Mouse (Mus musculus) liver, embryonic 14.5 days (tissue): ENCODE measurements around the gene Arhgap10. TPM values are rescaled to one million over a fixed set of nuclear protein-coding genes. Genes with fewer than 3 reads are reported as not detected.
A peak's percentile ranks its signal among the peaks of the same experiment; 100 is the strongest.

ENCODE experiments used
- ATAC-seq: fragments of 200-750 bp; cut with Nextera tagmentation; 2 replicates; pipeline ENCODE4 v1.8.0; 2017; ENCODE audit warnings: moderate number of reproducible peaks, mild to moderate bottlenecking, moderate library complexity; ENCODE audit not compliant: insufficient read depth
- DNase-seq, 3 experiments: peaks; one replicate each; pipeline ENCODE4 v3.0.0-alpha.2; 2012 to 2013; ENCODE audit warnings: low read depth in 3 of 3, low spot score in 3 of 3
- H3K27ac ChIP-seq: fragments of 300-500 bp; sonication (generic); 2 replicates; pipeline ENCODE4 v1.5.1; 2014; ENCODE audit warnings: moderate library complexity, mild to moderate bottlenecking, control low read depth, inconsistent platforms
- H3K27me3 ChIP-seq: fragments of 300-500 bp; sonication (generic); 2 replicates; pipeline ENCODE4 v1.6.1; 2014; ENCODE audit warnings: mild to moderate bottlenecking, low read length, moderate library complexity; ENCODE audit not compliant: control insufficient read depth, insufficient read depth
- H3K36me3 ChIP-seq: fragments of 300-500 bp; sonication (generic); replicated peaks from 2 replicates; pipeline ENCODE4 v1.6.1; 2014; ENCODE audit warnings: low read depth; ENCODE audit not compliant: control insufficient read depth, insufficient read depth
- H3K4me1 ChIP-seq, 2 experiments: fragments of 200-500 bp in 1 of 2; fragments of 300-500 bp in 1 of 2; sonication (generic) in 1 of 2; replicated peaks; 2 replicates each; pipeline ENCODE4 v1.6.1; 2012 to 2014; ENCODE audit warnings: antibody characterized with exemption in 1 of 2, inconsistent platforms in 1 of 2, low read length in 1 of 2; ENCODE audit not compliant: control insufficient read depth in 2 of 2, insufficient read depth in 2 of 2
- H3K4me2 ChIP-seq: fragments of 300-500 bp; sonication (generic); 2 replicates; pipeline ENCODE4 v1.6.1; 2014; ENCODE audit warnings: low read depth, mild to moderate bottlenecking, control low read depth, moderate library complexity
- H3K4me3 ChIP-seq, 2 experiments: fragments of 200-500 bp in 1 of 2; fragments of 300-500 bp in 1 of 2; sonication (generic) in 1 of 2; 2 replicates each; pipeline ENCODE4 v1.5.1; 2012 to 2014; ENCODE audit warnings: low read depth in 2 of 2, low read length in 2 of 2, mild to moderate bottlenecking in 2 of 2, control low read depth in 1 of 2, inconsistent platforms in 1 of 2, moderate library complexity in 1 of 2; ENCODE audit not compliant: insufficient read depth in 1 of 2
- H3K9ac ChIP-seq: fragments of 300-500 bp; sonication (generic); replicated peaks from 2 replicates; pipeline ENCODE4 v1.6.1; 2014; ENCODE audit warnings: mild to moderate bottlenecking, control low read depth, moderate library complexity
- H3K9me3 ChIP-seq: fragments of 300-500 bp; sonication (generic); 2 replicates; pipeline ENCODE4 v1.6.1; 2016; ENCODE audit warnings: low read length, mixed read lengths; ENCODE audit not compliant: control insufficient read depth
- CTCF ChIP-seq: IDR thresholded peaks from 2 replicates; pipeline ENCODE4 v1.5.1; 2016; ENCODE audit warnings: antibody characterized with exemption, low read depth, control low read depth
- EP300 ChIP-seq: IDR thresholded peaks from 2 replicates; pipeline ENCODE4 v1.6.1; 2016; ENCODE audit warnings: antibody characterized with exemption, low read depth
- WGBS: fragments of 180-500 bp; shearing (Covaris S2); extraction: QIAGEN DNeasy Blood & Tissue Kit; methylation state at CpG from one replicate; pipeline ENCODE4 v1.1.7; 2014; ENCODE audit not compliant: insufficient replicate concordance; 5-methylcytosine and 5-hydroxymethylcytosine counted together
- polyA plus RNA-seq, 2 experiments: library from polyadenylated mRNA; depleted of rRNA in 1 of 2; stranded (reverse) in 1 of 2; unstranded in 1 of 2; fragments of >200 nt; fragmentation: Nextera tagmentation in 1 of 2; extraction: Ambion mirVana in 1 of 2; gene quantifications; 2 replicates each; pipeline versions ENCODE4 v1.2.1 to v1.2.3; 2012 to 2014

Arhgap10 gene
- polyA plus RNA-seq, 2 experiments = 4.6 TPM

GRCm38 (mm10) chr8:77518201-77519115 is 705 bp upstream of the Arhgap10 start:
- H3K4me3 ChIP-seq = peak overlapping the region; percentile 63 to 71
- no peaks in the 10 kb centered on the region for H3K27me3 ChIP-seq
- TF ChIP-seq CTCF = no peak
- TF ChIP-seq EP300 = no peak
- no peaks in the 10 kb centered on the region for H3K36me3 ChIP-seq
- WGBS = 1% methylated on average over 33 of the region's 33 CpGs
- H3K9ac ChIP-seq = peak overlapping the region; percentile 55
- H3K4me2 ChIP-seq = peak overlapping the region; percentile 87
- no peaks in the 10 kb centered on the region for H3K9me3 ChIP-seq
- H3K27ac ChIP-seq = peak overlapping the region; percentile 48
- H3K4me1 ChIP-seq = peaks cover 0 to 15% of the 10 kb centered on the region in 2 experiments; a peak in 3 of 4 replicates
- ATAC-seq = peak; percentile 74
- no peak for DNase-seq

GRCm38 (mm10) chr8:77516845-77517244 is 908 bp downstream of the Arhgap10 start:
- DNase-seq (no peak), ATAC-seq (no peak)
- H3K27me3 ChIP-seq = no peaks in the 10 kb centered on the region
- H3K36me3 ChIP-seq = no peaks in the 10 kb centered on the region
- H3K4me1 ChIP-seq = peaks cover 0 to 15% of the 10 kb centered on the region in 2 experiments; a peak in 3 of 4 replicates
- TF ChIP-seq CTCF (no peak), EP300 (no peak)
- H3K4me2 ChIP-seq = peak overlapping the region; percentile 87
- 5% methylated on average over 10 of the region's 10 CpGs for WGBS
- no peak overlapping the region for H3K27ac ChIP-seq
- peak overlapping the region; percentile 63 to 71 for H3K4me3 ChIP-seq
- H3K9ac ChIP-seq = peak overlapping the region; percentile 60
- no peaks in the 10 kb centered on the region for H3K9me3 ChIP-seq

GRCm38 (mm10) chr8:77515786-77516185 is 2.0 kb downstream of the Arhgap10 start:
- WGBS = 57% methylated on average over 8 of the region's 8 CpGs
- TF ChIP-seq EP300 = no peak
- TF ChIP-seq CTCF = no peak
- H3K4me2 ChIP-seq = peak overlapping the region; percentile 87
- H3K27ac ChIP-seq = no peak overlapping the region
- no peaks in the 10 kb centered on the region for H3K9me3 ChIP-seq
- no peaks in the 10 kb centered on the region for H3K36me3 ChIP-seq
- no peaks in the 10 kb centered on the region for H3K27me3 ChIP-seq
- H3K9ac ChIP-seq = no peak overlapping the region
- ATAC-seq (no peak), DNase-seq (no peak)
- peaks cover 0 to 15% of the 10 kb centered on the region in 2 experiments; a peak in 3 of 4 replicates for H3K4me1 ChIP-seq
- H3K4me3 ChIP-seq = peak overlapping the region; percentile 5 to 8; a peak in 1 of 4 replicates

- Histone ChIP-seq H3K36me3 (no peaks in the 10 kb centered on the region), H3K4me1 (peaks cover 0 to 15% of the 10 kb centered on the region in 2 experiments; a peak in 3 of 4 replicates), H3K27ac (no peak overlapping the region), H3K4me2 (no peak overlapping the region), H3K9ac (no peak overlapping the region), H3K4me3 (no peak overlapping the region), H3K27me3 (no peaks in the 10 kb centered on the region), H3K9me3 (no peaks in the 10 kb centered on the region)
- no peak for DNase-seq
- no peak for TF ChIP-seq CTCF
- TF ChIP-seq EP300 = no peak
- no peak for ATAC-seq
- 80% methylated on average over 8 of the region's 8 CpGs for WGBS
Measured at GRCm38 (mm10) chr8:77515201-77515600, 2.6 kb downstream of the Arhgap10 start.
